Mouse (Mus musculus): ENCODE measurements at regions not wholly inside any gene's neighbourhood (a gene's known extent, or its start where the extent isn't known, plus 50 kb on each side); places are given as distances from the start of the nearest gene placed in this dataset.

GRCm38 (mm10) chr10:96204198-96204597 lies 67.8 kb downstream of the Gm5426 start:
- no peak for TF ChIP-seq POLR2A (IDR thresholded peaks at IDR 0.05; ENCODE audit: low read depth, low read length)
- no peak for TF ChIP-seq CTCF (IDR thresholded peaks at IDR 0.05; ENCODE audit: extremely low read depth, insufficient read depth, insufficient read length, insufficient replicate concordance)

Data from spleen, adult 2 months (tissue).